Mouse (Mus musculus) cerebellum, postnatal 10 days (tissue): ENCODE data around the gene Gm17334.

Experiments used
- DNase-seq, 2 experiments: peaks; one replicate each; pipeline ENCODE4 v3.0.0; 2021; ENCODE audit warnings: mixed read lengths in 2 of 2

Gm17334 gene

DNA sequence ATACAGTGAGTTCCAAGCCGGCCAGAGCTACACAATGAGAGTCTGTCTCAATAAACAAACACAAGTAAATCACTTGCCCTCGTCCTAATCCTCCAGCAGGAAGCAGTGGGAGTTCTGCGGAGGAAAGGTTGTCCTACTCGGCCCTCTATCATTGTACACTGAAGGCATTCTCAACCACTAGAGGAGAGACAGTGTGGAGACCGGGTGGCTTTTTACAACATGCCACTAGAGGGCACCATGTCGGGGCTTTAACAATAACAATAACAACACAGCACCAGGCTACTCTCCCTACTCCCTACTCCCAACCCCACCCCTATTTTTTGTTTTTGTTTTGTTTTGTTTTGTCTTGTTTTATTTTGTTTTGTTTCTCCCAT, 35.4 kb downstream of the Gm17334 start:
- peak; percentile 73 to 78 for DNase-seq

DNA sequence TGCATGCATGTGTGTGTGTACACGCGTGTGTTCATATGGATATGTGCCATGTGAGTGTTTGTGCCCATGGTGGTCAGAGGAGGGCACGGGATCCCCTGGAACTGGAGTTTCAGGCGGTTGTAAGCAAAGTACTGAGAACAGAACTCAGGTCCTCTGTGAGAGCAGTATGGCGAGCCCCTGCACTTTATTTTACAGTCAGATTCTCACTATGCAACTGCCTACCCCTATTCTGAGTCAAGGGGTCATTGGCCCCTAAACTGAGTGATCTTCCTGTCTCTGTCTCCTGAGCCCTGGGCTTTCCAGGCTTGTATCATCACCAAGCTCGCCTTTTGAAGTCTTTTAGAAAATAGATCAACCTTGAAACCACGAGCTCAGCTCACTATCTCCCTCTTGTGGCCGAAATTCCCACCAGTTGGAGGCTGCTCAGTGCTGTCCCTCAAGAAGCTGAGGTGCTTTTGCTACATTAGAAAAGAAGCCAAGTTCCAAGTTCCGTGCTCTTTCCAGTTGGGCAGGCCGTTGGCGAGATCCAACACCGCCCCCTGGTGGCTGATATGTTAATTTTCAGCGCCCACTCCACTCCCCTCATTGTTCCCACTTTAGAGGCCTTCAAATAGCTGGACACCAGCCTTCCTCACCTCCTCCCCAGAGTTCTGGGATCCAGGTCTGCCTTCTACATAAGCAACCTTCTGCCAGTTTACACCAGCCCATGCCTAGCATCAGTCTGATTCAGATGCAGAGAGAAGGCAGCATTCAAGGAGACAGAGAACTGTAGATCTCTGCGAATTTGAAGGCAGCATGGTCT, 36.0 kb downstream of the Gm17334 start:
- peak; percentile 83 to 87 for DNase-seq

DNA sequence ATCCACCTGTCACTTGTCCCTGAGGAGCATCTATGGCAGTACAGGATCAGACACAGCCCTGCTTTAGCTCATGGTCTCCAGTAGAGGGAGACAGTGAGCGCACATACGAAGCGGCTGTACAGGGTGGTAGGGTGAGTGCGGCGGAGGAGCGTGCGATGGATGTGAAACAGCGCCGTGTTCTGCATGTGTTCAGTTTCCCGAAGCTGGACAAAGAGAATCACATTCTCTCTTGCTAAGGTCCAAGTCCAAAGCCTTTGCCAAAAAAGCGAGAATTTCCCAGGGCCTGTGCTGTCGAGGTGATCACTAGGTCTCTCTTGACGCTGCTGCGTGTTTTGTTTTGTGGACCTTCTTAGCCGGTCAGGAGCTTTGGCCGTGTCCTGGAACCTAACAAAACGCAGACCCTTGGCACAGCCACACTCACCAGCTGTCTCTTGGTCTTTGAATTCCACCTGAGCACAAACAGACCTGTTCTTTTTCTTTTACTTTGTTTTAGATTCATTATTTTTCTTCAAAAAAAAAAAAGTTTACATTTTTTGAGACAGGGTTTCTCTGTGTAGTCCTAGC, 37.2 kb downstream of the Gm17334 start:
- DNase-seq, result peak; percentile 80 to 86

DNA sequence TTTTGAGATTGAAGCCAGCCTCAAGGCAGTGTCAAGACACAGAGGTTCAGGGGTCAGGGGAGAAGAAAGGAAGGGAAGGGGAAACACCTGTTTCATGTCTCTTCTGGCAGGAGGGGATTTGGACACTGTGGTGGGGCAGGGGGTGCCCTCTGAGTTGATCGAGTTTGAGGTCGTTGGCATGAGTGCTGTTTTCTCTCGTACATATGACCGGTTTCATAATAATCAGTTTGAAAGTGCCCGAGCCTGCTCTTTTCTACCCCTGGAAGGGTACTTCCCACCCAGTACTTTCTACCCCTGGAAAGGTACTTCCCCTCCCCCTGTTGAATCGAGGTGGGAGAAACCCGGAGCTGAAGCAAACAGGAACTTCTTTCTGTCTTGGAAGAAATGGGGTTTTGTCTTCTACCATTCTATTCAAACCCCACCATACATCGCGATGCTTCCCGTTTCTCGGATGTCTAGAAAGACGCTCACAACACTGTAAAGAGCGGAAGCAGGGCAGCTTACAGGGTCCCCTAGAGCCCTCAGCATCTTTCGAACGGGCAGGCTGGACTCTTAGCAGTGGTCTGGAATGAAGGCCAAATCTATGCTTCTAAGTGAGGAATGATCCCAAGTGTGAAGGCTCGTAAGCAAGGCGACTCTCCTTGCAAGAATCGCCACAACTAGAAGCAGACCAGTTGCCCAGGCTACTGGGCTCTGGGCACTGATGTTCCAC, 37.9 kb downstream of the Gm17334 start:
- no peak for DNase-seq

DNA sequence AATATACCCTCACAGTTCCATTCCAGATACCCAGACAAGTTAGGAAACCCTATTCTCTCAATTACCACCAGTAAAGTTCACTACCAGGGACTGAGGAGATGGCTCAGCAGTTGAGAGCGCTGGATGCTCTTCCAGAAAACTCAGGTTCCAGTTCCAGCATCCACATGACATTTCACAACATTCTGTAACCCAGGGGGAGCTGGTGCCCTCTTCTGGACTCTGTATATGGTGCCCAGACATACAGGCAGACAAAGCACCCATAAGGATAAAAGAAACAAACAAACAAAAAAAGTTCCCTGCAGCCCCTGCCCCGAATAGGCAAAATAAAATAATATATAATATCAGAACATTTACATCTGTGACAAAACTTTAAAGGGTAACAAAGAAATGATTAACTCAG, 38.6 kb downstream of the Gm17334 start:
- DNase-seq, result no peak

DNA sequence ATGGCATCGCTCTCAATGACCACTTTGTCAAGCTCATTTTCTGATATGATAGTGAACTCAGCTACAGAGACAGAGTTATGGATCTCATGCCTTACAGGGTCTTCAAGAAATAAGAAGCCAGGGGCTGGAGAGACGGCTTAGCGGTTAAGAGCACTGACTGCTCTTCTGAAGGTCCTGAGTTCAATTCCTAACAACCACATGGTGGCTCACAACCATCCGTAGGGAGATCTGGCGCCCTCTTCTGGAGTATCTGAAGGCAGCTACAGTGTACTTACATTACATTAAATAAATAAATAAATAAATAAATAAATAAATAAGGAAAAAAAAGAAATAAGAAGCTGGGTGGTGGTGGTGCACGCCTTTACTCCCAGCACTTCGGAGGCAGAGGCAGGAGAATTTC, 39.2 kb downstream of the Gm17334 start:
- no peak for DNase-seq

DNA sequence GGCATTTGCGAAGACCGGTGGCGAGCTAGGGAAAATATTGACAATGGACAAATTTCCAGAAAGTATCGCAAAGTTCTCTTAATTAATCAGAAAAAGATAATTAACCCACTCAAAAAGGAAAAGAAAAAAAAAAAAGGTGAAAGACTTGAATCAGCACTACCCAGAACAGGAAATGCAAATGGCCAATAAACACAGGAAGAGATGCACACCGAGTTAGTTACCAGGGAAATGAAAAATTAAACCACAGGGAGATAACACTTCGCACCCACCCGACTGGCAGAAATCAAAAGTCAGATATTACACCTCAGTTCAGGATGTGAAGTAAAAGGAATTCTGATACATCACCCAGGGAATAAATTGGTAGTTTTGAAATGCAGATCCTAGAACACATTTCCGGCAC, 40.7 kb downstream of the Gm17334 start:
- DNase-seq, result no peak

DNA sequence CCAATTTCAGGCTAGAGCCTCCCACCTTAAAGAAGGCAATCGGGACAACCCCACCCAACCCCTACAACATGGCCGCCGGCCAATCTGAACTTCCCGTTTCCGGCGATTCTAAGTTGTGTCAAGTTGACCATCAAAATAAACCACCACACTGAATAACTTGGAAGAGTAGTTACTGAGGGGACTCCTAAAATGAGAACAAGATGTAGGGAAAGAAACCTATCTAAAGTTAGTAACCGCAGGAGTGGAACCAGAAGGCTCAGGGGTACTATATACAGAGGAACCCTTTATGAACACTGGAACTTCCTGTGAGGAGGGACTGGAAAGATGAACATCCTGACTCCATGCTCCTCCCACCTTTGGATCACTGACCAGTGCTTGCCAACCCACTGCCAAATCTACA, 41.5 kb downstream of the Gm17334 start:
- DNase-seq, result no peak
